Mouse (Mus musculus) olfactory bulb, adult 2 months (tissue): ENCODE results near the gene Rbl1. TPM values are rescaled to one million over a fixed set of nuclear protein-coding genes. Genes with fewer than 3 reads are reported as not detected.

Experiments used
- H3K27ac ChIP-seq: fragments of 200-500 bp; 2 replicates; pipeline ENCODE4 v1.5.1; 2012; ENCODE audit warnings: low read depth, low read length; ENCODE audit not compliant: insufficient read depth
- H3K4me1 ChIP-seq: fragments of 200-500 bp; 2 replicates; pipeline ENCODE4 v1.6.1; 2012; ENCODE audit warnings: low read length; ENCODE audit not compliant: control insufficient read depth, insufficient read depth
- H3K4me3 ChIP-seq: fragments of 200-500 bp; 2 replicates; pipeline ENCODE4 v1.5.1; 2012; ENCODE audit warnings: mild to moderate bottlenecking, low read depth, low read length, moderate library complexity; ENCODE audit not compliant: insufficient read depth
- CTCF ChIP-seq: fragments of 200-500 bp; IDR thresholded peaks from 2 replicates; pipeline ENCODE4 v1.5.1; 2012; ENCODE audit warnings: low read depth, mild to moderate bottlenecking, low read length, moderate library complexity; ENCODE audit not compliant: insufficient read depth
- POLR2A ChIP-seq: fragments of 200-500 bp; IDR thresholded peaks from 2 replicates; pipeline ENCODE4 v1.6.1; 2012; ENCODE audit warnings: mild to moderate bottlenecking, low read depth, low read length, moderate library complexity; ENCODE audit not compliant: insufficient read depth
- WGBS: fragments of 180-500 bp; shearing (Covaris S2); methylation state at CpG from one replicate; pipeline ENCODE4 v1.1.7; 2018; 5-methylcytosine and 5-hydroxymethylcytosine counted together
- polyA plus RNA-seq: library from polyadenylated mRNA; stranded (reverse); fragments of >200 nt; gene quantifications from 2 replicates; pipeline ENCODE4 v1.2.4, GENCODE M21; 2012; ENCODE audit warnings: low replicate concordance; ENCODE audit not compliant: missing spikeins, insufficient read depth, insufficient read length

The Rbl1 gene
- polyA plus RNA-seq, 1 experiment, result not detected

GRCm38 (mm10) chr2:157153235-157153634 lies 51.1 kb downstream of the Rbl1 start:
- 83% methylated on average over 2 of the region's 2 CpGs for WGBS
- no peak overlapping the region for H3K27ac ChIP-seq
- TF ChIP-seq CTCF (no peak), POLR2A (no peak)

GRCm38 (mm10) chr2:157148417-157148816 lies 55.9 kb downstream of the Rbl1 start:
- TF ChIP-seq POLR2A, result no peak
- Histone ChIP-seq H3K27ac (no peak overlapping the region), H3K4me3 (no peak overlapping the region), H3K4me1 (no peaks in the 10 kb centered on the region)
- 96% methylated on average over 5 of the region's 5 CpGs for WGBS

More at GRCm38 (mm10) chr2:157153235-157153634, 51.1 kb downstream of the Rbl1 start:
- H3K4me3 ChIP-seq, result no peak overlapping the region
- no peaks in the 10 kb centered on the region for H3K4me1 ChIP-seq

DNA sequence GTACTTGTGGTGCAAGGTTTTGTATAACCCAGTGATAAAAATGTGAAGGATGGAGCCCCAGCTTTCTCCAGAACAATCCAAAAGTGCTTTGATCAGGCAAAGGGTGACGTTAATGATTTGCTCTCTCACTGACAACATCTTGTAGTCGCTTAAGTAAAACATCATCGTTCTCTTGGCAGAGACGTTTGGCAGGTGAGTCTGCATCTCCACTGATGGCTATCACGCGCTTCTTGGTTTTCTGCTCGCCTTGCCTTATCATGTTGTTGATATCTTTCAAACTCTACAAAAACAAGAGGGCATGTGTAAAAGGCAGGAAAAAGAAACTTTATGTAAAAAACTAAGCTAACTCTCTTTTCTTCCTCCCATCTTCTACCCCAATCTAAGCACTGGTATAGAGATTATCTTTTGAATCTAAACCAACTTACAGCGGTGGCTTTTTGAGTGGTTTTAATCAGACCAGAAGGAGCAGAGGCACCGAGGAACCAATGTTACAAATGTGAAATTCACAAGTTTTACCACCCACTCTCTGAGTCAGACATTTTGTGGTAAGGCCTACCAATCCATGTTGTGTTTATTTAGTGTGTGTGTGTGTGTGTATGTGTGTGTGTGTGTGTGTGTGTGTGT lies 56.8 kb downstream of the Rbl1 start:
- Histone ChIP-seq H3K4me3 (no peak overlapping the region), H3K27ac (no peak overlapping the region), H3K4me1 (no peaks in the 10 kb centered on the region)
- 92% methylated on average over 9 of the region's 9 CpGs for WGBS
- TF ChIP-seq CTCF (no peak), POLR2A (no peak)

DNA sequence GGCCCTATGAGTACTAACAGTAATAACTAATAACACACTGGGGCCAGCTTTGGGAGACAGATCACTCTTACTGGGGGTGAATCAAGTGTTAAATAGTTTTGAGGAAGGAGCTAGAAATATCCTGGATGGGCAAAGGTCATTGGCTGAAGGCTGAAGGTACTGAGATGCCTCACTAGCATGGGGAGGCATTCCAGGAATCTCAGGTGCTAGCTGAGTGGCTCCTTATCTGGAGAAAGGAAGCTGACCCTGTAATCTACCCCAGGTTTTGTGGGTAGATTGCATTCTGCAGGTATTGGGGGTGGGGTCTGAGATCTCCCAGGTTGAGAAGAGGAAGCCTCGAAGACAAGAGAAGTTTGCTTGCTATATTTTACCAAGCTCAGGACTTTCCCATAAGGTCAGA lies 59.2 kb downstream of the Rbl1 start:
- no peak for TF ChIP-seq CTCF
- TF ChIP-seq POLR2A, result no peak
- WGBS, result 95% methylated on average over 1 of the region's 1 CpGs
- no peak overlapping the region for H3K27ac ChIP-seq
- H3K4me3 ChIP-seq, result no peak overlapping the region
- no peaks in the 10 kb centered on the region for H3K4me1 ChIP-seq

GRCm38 (mm10) chr2:157144132-157144531 lies 60.2 kb downstream of the Rbl1 start:
- no peak overlapping the region for H3K27ac ChIP-seq
- no peak for TF ChIP-seq CTCF
- no peak for TF ChIP-seq POLR2A
- 76% methylated on average over 5 of the region's 5 CpGs for WGBS
- H3K4me1 ChIP-seq, result no peaks in the 10 kb centered on the region
- H3K4me3 ChIP-seq, result no peak overlapping the region

DNA sequence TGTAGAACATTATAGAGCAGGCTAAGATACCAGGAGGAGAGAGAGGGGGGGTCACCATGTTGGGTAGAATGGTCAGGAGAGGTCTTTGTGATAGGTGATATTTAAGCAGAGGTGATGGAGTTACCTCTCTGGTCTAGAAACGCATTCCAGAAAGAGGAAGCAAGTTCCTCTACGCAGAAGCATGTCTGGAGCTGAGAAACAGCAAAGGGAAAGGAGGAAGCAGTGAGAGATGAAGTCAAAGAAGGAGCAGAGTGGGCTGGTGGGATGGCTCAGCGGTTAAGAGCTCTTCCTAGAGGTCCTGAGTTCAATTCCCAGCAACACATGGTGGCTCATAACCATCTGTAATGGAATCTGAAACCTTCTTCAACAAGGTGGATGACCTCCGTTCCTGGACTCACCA lies 62.4 kb downstream of the Rbl1 start:
- Histone ChIP-seq H3K27ac (no peak overlapping the region), H3K4me1 (no peaks in the 10 kb centered on the region), H3K4me3 (no peak overlapping the region)
- TF ChIP-seq CTCF, result no peak
- TF ChIP-seq POLR2A, result no peak
- 85% methylated on average over 4 of the region's 4 CpGs for WGBS

GRCm38 (mm10) chr2:157139251-157139802 lies 65.0 kb downstream of the Rbl1 start:
- no peak overlapping the region for H3K4me3 ChIP-seq
- no peaks in the 10 kb centered on the region for H3K4me1 ChIP-seq
- no peak for TF ChIP-seq POLR2A
- no peak for TF ChIP-seq CTCF
- WGBS, result 92% methylated on average over 5 of the region's 5 CpGs
- no peak overlapping the region for H3K27ac ChIP-seq

DNA sequence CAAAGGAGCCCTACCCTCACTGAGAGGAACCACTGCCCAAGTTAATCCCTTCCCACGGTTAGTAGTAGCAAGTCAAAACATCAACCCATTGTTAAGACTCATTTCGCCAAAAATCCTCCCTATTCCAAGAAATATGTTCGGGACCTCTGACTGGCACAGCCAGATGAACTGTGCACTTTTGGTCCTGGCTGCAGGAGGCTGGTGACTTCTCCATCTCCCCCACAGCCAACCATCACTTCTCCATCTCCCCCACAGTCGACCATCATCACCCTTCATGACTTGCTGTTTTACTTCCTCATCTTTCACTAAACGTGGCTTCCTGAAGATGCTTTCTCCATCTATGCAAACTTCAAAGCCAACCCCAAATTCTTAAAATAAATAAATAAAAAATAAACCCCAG lies 65.5 kb downstream of the Rbl1 start:
- 82% methylated on average over 5 of the region's 5 CpGs for WGBS
- Histone ChIP-seq H3K27ac (no peak overlapping the region), H3K4me1 (no peaks in the 10 kb centered on the region), H3K4me3 (no peak overlapping the region)
- no peak for TF ChIP-seq POLR2A
- TF ChIP-seq CTCF, result no peak

DNA sequence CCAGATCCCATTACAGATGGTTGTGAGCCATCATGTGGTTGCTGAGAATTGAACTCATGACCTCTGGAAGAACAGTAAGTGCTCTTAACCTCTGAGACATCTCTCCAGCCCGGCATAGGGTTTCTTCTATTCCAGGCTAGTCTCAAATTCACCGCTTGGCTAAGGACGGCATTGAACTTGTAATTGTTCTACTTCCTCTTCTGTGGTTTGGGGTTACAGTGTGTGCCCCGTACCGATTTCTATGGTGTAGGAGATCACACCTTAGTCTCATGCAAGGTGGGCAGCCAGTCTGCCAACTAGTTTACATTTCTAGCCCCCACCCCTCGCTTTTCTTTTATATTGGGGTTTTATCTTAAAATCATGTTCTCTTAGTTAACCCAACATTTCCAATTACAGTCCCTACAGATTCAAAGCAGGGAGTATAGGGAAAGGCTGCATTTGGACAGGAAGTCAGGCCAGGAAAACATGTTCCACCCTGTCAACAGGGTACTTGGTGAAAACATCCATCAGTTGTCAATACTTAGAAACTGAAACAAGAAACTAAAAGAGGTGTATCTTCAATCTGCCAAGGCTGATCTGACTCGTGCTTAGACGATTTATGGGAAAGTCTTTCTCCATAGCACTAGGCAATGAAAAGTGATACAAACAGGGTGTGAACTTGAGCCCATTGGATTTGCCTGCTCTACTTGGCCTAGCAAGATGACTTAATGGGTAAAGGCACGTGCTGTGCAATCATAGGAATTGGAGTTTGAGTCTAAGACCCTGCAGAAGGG lies 66.2 kb downstream of the Rbl1 start:
- 92% methylated on average over 9 of the region's 9 CpGs for WGBS
- Histone ChIP-seq H3K4me1 (no peaks in the 10 kb centered on the region), H3K27ac (no peak overlapping the region), H3K4me3 (no peak overlapping the region)
- TF ChIP-seq POLR2A (no peak), CTCF (no peak)

DNA sequence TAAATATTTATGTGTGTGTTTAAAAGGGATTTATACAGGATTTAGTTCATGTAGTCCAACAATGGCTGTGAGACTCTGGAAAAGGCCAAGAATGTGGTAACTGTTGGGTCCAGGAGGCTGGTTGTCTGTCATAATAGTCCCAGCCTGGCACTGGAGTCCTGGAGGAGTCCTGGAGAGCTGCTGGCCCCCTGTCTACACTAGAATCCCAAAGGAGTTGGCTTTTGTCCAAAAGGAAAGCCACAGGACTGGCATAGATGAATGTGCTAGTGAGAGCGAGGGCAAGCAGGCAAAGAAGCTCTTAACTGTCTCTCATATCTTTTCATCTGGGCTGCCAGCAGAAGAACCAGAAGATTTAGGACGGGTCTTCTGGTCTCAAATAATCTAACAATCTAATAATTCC lies 67.7 kb downstream of the Rbl1 start:
- WGBS, result 65% methylated on average over 2 of the region's 2 CpGs
- TF ChIP-seq CTCF (no peak), POLR2A (no peak)
- Histone ChIP-seq H3K4me1 (no peaks in the 10 kb centered on the region), H3K4me3 (no peak overlapping the region), H3K27ac (no peak overlapping the region)
